Mouse (Mus musculus): Measurements from ENCODE around the gene Spata2l.
"Not testable (repeated sequence)": the region's sequence is repeated elsewhere in the genome, so short reads cannot be mapped to it uniquely, and the experiment has no call there.

Gene Spata2l

DNA sequence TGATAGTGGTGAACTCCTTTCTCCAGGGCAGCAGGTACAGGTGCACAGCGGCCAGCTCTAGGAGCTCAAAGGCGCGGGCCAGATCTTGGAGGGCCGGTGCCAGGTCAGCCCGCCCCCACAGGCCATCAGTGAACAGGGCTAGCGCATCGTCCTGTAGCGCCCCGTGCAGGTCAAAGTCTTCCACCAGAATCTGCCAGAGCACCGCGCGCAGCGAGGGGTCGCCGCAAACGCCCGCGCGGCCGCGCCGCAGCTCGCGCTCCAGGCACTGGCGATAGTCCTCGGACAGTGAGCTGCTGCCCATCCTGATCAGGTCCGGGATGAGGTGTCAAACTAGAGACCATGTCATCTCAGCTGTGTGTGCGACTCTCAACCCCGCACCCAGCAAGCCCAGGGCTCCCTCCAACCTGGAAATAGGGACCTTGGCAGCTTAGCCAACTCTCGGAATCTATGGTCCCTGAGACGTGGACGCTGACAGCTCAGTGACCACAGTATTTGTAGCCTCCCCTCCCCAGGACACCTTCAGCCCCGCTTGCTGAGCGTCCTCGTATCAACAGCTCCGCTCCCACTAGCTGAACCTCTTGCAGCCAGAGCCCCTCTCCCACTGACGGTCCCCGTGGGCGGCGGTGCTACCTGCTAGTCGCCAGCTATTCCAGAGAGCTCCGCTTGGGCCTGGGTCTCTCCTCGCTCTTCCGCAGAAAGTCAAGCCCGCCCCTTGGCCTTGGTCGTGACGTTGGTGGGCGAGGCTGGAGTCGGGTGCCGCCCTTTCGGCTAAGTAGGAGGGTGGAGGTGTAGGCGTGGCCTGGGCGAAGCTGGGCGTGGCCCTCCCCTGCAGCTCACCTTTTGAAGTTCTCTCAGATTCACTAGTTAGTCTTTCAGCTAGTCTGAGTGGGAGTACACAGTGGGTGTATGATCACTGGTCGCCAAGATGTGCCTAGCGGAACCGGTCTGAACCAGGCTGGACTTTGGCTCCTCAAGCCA, at the start of gene Spata2l:
Spata2l (minus strand) TSS at position 714 of the 978 bp plus-strand sequence.
- in situ Hi-C loops (cut with MboI, MseI): no loop called here

- in situ Hi-C loops (cut with MboI, MseI): no loop called here
Observed at GRCm38 (mm10) chr8:123284493-123284892, 48.5 kb upstream of the Spata2l start.

- in situ Hi-C loops (cut with MboI, MseI): no loop called here
Observed at GRCm38 (mm10) chr8:123283991-123284390, 48.0 kb upstream of the Spata2l start.

GRCm38 (mm10) chr8:123282994-123283393, 47.0 kb upstream of the Spata2l start:
- in situ Hi-C loops (cut with MboI, MseI): not testable (repeated sequence)

DNA sequence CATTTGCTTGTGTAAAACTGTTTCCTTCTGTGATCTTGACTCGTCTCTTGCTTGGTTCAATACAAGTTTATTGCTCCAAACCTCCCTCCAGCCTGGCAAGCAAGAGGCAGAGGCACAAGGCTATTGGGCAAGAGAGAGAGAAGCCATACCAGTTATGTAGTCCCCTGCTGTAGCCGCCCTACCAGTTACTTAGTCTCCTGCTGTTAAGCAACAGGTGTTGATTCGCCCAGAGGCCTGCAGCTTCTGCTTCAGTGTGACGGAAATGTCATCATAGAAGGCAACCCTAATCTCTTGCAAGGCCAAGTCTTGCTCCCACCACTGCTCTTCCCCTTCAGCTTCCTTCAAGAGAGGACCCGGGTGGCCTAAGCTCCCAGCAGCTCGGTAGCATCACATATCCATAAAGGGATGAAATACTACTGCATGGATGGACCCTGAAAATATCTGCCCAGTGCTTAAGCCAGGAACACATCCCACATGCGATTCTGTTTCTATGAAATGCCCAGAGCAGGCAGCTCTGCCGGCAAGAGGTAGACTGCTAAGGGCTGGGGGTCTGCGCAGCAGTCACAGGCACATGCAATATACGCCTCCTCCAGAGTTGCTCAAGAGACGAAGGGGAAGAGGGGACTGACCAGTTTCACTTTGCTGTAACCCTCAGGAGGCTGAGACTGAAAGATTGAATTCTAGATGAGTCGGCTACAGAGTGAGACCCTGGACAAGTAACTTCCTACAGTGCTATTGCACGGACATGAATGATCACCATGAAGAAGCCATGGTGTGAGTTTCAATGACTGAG, 44.5 kb upstream of the Spata2l start:
- in situ Hi-C loops (cut with MboI, MseI): no loop called here

GRCm38 (mm10) chr8:123279828-123280227, 43.8 kb upstream of the Spata2l start:
- in situ Hi-C loops (cut with MboI, MseI): no loop called here

DNA sequence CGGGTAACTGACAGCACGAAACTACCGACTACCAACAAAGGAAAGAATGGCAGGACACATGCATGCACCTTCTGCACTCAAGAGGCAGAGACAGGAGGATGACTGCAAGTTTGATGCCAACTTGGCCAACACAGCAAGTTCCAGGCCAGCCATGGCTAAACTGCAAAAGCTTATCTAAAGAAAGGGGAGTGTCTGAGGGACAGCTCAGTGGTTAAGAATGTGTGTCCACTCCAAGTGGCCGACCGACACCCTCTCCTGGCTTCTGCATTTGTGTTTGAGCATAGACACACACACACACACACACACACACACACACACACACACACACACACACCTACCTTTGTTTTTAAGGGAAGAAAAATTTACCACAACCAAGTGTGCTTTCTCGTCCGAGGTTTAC, 42.4 kb upstream of the Spata2l start:
- in situ Hi-C loops (cut with MboI, MseI): no loop called here

GRCm38 (mm10) chr8:123275096-123275495, 39.1 kb upstream of the Spata2l start:
- in situ Hi-C loops (cut with MboI, MseI): no loop called here

DNA sequence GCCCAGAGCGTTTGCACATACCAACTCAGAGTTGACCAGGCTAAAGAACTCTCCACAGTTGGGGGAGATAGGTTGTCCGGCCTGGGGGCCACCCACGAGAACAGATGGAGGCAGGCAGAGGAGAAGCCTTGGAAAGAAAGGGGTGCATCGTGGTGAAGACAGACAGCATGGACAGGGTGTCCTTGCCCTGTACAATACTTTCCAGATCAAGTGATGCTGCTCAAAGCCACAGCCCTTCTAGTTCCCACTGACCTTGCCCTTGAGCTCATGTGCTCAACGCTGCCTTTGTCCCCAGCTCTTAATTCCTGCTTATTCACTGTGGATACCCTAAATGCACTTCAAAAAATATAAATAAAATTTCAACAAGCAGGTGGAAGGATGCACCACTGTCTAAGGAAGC, 38.4 kb upstream of the Spata2l start:
- in situ Hi-C loops (cut with MboI, MseI): no loop called here

- in situ Hi-C loops (cut with MboI, MseI): no loop called here
Observed at GRCm38 (mm10) chr8:123271901-123272300, 35.9 kb upstream of the Spata2l start.

DNA sequence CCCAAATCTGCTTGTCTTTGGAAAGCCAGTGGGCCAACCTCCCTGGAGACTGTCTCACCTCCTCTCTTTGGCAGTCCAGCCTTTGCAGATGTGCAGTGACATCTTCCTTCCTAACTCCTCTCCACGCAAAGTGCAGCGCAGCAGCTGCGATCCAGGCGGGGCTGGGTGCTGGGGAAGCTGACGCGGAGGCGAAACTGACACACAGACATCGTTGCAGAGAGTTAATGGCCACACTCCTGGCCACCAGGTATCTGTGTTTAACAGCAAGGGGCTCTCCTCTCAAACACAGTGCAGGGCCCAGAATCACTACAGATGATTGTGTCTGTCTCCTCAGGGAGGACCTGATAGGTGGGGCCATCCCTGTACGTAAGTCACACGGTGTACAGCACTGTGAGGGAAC, 35.1 kb upstream of the Spata2l start:
- in situ Hi-C loops (cut with MboI, MseI): no loop called here

DNA sequence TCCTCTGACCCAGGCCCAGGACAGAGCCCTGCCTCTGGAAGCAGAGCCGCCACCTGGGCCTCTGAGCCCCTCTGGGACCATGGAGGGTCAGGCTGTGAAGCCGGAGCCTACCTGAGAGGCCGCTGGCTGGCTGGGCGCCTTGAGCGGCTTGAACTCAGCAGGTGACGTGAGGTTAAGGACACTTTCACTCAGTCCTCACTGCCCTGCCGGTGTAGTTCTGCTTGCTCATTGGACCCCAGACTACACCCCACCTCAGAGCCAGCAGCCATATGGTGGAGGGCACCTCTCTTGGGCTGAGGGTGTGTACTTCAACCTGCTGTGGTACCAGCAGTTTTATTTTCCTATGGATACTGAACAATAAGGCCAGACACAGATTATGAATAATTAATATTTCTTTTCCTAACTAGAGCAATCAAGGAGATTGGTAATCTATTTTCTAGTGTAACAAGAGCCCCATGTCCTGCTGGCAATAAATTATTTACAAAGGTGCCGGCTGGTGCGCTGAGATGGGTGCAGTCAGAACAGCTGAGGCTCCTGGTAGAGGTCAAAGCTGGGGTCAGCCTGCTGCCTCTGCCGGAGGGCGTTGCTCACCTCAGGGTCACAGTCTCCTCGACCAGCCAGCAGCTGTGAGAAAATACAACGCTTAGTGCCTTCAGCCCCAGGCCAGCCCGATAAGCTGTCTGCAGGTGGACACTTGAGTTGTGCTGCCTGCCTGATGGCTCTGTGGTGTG, 32.1 kb upstream of the Spata2l start:
- in situ Hi-C loops (cut with MboI, MseI): no loop called here

DNA sequence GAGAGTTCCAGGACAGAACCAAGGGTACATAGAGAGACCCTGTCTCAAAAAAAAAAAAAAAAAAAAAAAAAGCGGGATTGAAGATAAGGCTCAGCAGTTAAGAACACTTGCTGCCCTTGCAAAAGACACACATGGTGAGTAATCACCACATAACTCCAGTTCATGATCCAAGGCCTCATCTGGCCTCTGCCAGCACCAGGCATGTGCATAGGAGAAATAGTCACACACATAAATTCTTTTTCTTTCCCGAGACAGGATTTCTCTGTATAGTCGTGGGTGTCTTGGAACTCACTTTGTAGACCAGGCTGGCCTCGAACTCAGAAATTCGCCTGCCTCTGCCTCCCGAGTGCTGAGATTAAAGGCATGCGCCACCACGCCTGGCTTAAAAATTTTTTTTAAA, 21.6 kb upstream of the Spata2l start:
- in situ Hi-C loops (cut with MboI, MseI): not testable (repeated sequence)

DNA sequence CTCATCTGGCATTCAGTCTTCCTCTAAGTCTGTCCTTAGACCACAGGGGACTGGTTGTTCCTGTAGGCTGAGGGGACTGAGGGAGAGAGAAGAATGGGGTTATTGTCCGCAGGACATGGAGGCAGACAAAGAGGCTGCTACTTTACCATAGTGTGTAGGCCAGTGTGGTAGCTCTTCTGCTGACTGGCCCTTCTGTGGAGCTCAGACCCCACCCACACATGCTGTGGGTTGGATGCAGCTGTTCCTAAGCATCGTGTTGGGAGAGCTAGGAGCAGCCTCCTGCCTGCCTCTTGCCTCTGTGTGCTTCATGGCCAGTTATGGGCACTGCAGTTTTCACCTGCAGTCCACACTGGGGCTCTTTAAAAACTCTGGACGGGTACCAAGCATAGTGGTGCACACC, 21.1 kb upstream of the Spata2l start:
- in situ Hi-C loops (cut with MboI, MseI): no loop called here

GRCm38 (mm10) chr8:123255170-123255569, 19.1 kb upstream of the Spata2l start:
- in situ Hi-C loops (cut with MboI, MseI): no loop called here

DNA sequence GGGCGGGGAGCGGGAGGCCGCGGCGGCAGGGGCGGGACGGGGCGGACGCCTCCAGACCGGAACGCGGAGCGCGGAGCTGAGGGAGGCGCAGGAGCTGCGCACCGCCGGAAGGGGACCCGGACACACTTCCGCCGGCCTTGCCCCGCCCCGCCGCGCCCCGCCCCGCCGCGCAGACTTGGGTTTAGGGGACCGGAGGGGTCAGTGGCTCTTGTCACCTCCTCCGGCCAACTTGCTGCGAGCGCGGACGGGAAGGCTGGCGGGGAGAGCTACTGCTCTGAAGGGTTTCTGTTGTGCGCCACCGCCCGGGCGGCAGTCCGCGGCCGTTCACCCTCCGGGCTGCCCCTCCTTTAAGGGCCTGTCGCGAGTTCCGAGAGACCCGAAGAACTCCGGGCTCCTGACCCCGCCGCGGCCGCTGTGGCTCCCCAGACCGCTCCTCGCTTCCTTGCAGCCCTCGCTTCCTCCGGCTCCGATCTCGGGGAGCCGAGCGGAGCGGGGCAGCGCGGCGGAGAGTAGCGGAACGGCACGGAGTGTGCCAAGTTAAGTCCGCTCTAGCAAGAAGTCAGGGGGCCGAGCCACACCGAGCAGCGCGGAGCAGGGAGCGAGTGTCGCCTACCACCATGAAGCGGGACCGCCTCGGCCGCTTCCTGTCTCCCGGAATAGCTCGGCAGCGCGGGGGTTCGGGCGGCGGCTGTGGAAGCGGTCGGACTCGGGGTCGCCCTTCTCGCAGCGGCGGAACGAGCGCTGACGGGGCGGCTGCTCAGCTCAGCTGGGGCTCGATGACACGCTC, 18.3 kb upstream of the Spata2l start, which contains the start of the genes Zfp276 and Vps9d1:
Zfp276 (plus strand) TSS at position 97 of the 787 bp plus-strand sequence.
Vps9d1 (minus strand) TSS at position 250 of the 787 bp plus-strand sequence.
- in situ Hi-C loops (cut with MboI, MseI): no loop called here

- in situ Hi-C loops (cut with MboI, MseI): no loop called here
Observed at GRCm38 (mm10) chr8:123253451-123254098, 17.5 kb upstream of the Spata2l start.

- in situ Hi-C loops (cut with MboI, MseI): no loop called here
Observed at GRCm38 (mm10) chr8:123252925-123253324, 16.9 kb upstream of the Spata2l start.

GRCm38 (mm10) chr8:123250940-123251339, 14.9 kb upstream of the Spata2l start:
- in situ Hi-C loops (cut with MboI, MseI): no loop called here

DNA sequence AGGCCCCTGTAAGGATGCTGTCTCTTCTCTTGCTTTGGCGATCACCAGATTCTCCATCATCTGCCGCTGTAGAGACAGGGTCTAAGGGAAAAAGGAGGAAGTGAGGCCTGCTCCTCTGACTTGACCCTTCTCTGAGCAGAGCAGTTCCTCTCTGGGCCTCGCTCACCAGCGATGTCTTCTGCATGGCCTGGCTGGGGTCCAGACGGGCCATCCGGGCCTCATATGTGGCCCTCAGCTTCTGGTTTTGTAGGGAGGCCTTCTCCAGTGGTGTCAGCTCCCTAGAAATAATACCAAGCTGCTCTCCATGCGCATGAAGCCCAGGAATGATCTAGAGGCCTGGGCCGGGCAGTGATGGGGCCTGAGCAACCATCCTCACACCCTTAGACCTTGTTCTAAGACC, 12.6 kb upstream of the Spata2l start:
- in situ Hi-C loops (cut with MboI, MseI): no loop called here

Measured in T-helper 17 cell (primary cell).